Comparison of ENCODE assay signal across 19 mouse cellular contexts in the genomic region with DNA sequence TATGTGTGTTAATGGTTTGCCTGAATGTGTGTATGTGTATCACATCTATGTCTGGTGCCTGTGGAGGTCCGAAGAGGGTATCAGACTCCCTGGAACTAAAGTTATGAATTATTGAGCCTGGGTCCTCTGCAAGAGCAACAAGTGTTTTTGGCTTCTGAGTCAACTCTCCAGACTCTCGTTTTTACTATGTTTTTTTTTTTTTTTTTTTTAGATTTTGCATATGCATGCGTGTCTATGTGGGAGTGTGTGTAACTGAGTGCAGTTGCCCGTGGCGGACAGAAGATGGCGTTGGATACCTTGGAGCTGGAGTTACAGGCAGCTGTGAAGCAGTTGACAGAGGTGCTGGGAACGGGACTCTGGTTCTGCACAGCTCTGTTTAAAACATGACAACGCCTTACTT.
"Had no signal": no experiment of that assay in that cellular context is flagged by ENCODE, and none has a peak within 500 bp of the region (broad histone marks: within the 10 kb centered on the region; RNA-seq: fewer than 3 reads in every experiment).

No protein-coding gene starts in this region.

- H3K27ac ChIP-seq: midbrain, embryonic 10.5 days; midbrain, embryonic 12.5 days; neural tube, embryonic 13.5 days; neural tube, embryonic 15.5 days had no signal

- H3K9me3 ChIP-seq: midbrain, embryonic 10.5 days; neural tube, embryonic 13.5 days; neural tube, embryonic 15.5 days had no signal

- H3K4me2 ChIP-seq: lung, embryonic 14.5 days; midbrain, embryonic 12.5 days; neural tube, embryonic 13.5 days; neural tube, embryonic 15.5 days had no signal

- H3K36me3 ChIP-seq: midbrain, embryonic 10.5 days; midbrain, embryonic 12.5 days; neural tube, embryonic 13.5 days; neural tube, embryonic 15.5 days had no signal

- DNase-seq: lung, adult 18-20 months; lung, embryonic 14.5 days; lung, postnatal 10 days; lung, postnatal 4 days; midbrain, embryonic 14.5 days; retina, postnatal 1 day; right cerebral cortex, adult 18-20 months; right cerebral cortex, postnatal 25 days; right cerebral cortex, postnatal 4 days; spleen, adult 18-20 months; thymus, adult 18-20 months; thymus, postnatal 25 days; thymus, postnatal 4 days had no signal

- ATAC-seq: midbrain, embryonic 16.5 days had no signal

- H3K4me3 ChIP-seq: midbrain, embryonic 10.5 days; midbrain, embryonic 12.5 days; myocyte; neural tube, embryonic 13.5 days; neural tube, embryonic 15.5 days had no signal

- H3K9ac ChIP-seq: lung, embryonic 14.5 days; midbrain, embryonic 12.5 days; neural tube, embryonic 13.5 days; neural tube, embryonic 15.5 days had no signal

- H3K4me1 ChIP-seq: midbrain, embryonic 10.5 days; midbrain, embryonic 12.5 days; neural tube, embryonic 13.5 days; neural tube, embryonic 15.5 days had no signal
